Mouse (Mus musculus) right cerebral cortex, postnatal 10 days (tissue): ENCODE measurements at regions not wholly inside any gene's neighbourhood (a gene's known extent, or its start where the extent isn't known, plus 50 kb on each side); places are given as distances from the start of the nearest gene placed in this dataset.
A peak's percentile ranks its signal among the peaks of the same experiment; 100 is the strongest.

Experiments used
- DNase-seq, 2 experiments: peaks; one replicate each; pipeline ENCODE4 v3.0.0; 2021; ENCODE audit warnings: low spot score in 2 of 2

GRCm38 (mm10) chr14:9191664-9192063, 525.6 kb upstream of the 4930452B06Rik start:
- no peak for DNase-seq

DNA sequence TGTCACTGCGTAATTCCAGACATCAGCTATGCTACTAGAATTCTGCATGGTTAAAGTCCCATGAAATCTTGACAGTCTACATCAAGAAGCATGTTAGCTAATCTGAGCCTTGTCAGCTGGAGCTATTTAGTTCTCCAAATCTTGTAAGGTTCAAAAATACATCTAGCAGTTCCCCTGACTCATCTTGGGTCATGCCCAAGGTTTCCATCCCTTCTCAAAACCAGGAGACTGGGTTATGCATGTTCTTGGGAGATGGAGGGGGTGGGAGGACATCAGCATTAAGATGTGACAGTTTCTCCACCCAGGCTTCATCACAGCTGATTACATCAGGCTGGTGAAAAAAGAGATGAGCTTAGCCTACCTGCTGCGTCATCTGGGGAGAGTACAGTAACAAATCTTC, 495.3 kb upstream of the 4930452B06Rik start:
- peak in 1 of 2 experiments; percentile 25 for DNase-seq

- DNase-seq: no peak
These were observed 491.9 kb upstream of the 4930452B06Rik start for GRCm38 (mm10) chr14:9157941-9158340.

DNA sequence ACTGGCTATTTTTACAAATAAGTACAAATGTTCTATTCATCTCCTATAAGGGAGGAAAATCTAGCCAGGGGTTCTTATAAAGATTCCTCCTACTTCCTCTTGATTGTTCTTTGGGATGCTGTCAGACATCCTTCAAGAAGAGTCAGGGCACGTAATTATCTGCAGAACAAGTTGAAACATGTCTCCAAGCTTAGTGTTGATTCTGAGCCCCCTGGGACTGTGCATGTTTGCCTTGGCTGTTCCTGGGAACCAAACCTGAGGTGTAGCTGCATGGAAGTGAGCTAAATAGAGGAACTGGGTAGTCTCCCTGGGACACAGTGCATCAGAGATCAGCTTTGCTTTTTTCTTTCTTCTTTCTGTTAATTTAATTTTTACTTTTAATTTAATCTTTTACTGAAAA, 484.8 kb upstream of the 4930452B06Rik start:
- no peak for DNase-seq

GRCm38 (mm10) chr14:9146595-9147219, 480.7 kb upstream of the 4930452B06Rik start:
- no peak for DNase-seq

- no peak for DNase-seq
These were observed 439.7 kb upstream of the 4930452B06Rik start for GRCm38 (mm10) chr14:9105708-9106107.

- DNase-seq: peak in 1 of 2 experiments; percentile 23
These were observed 423.7 kb upstream of the 4930452B06Rik start for GRCm38 (mm10) chr14:9089625-9090326.

DNA sequence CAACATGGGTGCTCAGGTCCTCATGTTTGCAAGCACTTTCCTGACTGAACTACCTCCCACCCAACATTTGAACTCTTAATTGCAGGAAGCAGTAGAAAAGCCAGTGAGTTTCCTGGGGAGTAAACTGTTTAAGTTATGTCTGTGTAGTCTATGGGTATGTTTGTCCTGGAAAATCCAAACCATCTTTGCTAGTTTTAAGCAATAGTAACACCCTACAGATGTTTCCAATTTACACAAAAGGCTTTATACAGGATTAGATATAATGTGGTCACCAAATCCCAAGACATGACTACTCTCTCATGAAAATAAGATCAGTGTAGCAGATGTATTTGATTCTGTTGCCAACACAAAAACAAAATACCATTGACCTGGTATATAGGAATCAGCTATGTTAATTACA, 421.1 kb upstream of the 4930452B06Rik start:
- no peak for DNase-seq

DNA sequence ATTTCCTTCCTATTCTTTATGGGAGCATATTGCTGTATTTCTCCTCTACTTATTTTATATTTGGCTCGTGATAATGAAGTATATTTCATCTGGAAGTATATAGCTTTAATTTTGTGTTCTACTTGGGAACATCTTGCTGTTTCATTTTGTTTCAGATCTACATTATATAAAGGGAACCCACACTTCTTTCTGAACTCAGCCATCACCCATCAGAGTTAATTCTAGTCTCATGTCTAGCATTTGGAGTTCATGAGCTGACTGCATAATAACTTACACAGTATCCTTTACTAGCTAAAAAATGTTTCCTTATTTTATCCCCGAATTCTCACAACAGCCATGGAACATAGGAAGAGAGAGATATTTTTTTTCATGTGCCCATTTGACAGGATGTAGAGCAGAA, 413.6 kb upstream of the 4930452B06Rik start:
- no peak for DNase-seq

GRCm38 (mm10) chr14:9079014-9079413, 413.0 kb upstream of the 4930452B06Rik start:
- DNase-seq: no peak

DNA sequence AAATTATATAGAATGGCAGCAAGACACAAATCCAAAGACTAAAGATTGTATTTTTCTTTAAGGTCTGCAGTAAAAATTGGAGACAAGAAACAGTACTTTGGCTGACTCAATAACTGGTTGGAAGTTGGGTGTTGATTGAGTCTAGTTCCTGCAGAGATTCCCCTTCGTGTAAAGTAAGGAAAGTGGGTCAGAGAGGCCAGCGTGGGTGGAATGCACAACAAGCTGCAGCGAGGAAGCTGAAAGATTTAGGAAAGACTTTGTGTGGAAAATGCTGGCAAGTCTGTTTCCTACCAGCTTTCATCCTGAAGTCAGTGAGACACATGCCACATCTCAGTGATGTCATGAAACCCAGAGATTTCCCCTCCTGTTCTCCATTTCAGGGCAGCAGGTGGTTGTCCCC, 405.1 kb upstream of the 4930452B06Rik start:
- peak; percentile 31 to 38 for DNase-seq

GRCm38 (mm10) chr14:9060058-9060457, 394.0 kb upstream of the 4930452B06Rik start:
- DNase-seq: no peak

DNA sequence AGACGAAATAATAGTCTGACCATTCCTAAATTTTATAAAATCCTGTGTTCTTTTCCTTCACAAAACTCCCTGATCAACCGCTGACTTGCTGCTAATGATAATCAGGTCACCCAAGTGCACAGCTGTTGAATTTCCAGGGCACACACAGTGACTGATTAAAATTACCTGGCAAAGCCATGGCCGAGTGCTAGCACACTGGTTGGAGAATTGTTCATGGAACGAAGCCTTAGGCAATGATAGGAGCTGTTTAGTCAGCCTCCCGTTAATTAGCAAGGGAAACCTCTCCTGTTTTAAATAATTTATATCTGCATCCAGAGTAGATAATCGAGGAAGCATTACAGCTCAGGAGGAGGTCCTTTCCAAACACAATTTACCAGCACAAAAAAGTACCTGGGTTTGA, 362.8 kb upstream of the 4930452B06Rik start:
- no peak for DNase-seq

GRCm38 (mm10) chr14:9015826-9016225, 349.8 kb upstream of the 4930452B06Rik start:
- no peak for DNase-seq

DNA sequence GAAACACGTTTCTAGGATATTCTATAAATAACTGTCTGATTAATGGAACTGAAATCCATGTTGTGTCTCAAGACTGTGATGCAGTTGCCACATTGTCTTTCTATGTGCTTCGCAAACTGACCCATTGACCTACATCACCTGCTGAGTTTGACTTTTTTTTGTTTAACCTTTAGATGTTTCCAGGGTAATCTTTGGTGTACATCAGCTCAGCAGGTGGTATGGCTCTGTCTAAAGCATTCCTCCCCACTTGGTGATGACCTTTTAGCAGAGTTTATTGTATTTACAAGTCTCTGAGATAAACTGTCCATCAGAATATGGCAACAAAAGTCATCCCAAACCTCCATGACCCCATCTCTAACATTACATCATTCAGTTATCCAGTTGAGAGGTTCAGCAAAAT, 337.0 kb upstream of the 4930452B06Rik start:
- no peak for DNase-seq

DNA sequence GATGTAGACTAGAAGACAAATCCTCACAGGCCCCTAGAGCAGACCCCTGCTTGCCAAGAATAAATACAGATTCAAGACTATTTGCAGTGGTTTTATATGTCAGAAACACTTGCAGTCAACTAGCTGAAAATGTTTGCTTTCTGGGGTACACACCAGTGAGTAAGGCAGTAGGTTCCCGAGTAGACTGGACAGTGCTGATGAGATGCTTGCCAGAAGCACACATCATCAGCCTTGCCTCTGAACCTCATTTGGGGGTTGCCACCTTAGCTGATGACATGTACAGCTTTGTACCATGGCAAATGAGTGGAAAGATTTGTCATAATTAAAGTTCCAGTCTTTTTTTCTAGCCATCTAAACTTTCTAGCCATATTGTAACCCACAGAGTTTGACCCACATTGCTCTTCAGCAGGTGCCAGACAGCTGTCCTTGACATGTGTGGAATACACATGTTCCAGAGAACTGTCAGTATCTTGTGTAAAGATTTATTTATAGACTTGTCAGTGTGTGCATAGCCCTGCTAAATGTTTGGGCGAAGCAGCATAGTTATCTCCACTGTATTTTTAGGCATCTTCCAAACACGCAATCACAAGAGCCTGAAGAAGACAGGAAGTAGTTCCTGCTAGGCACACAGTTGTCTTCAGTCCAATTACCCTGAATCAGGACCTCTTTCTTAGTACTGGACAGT, 334.5 kb upstream of the 4930452B06Rik start:
- no peak for DNase-seq

GRCm38 (mm10) chr14:8999815-9000214, 333.8 kb upstream of the 4930452B06Rik start:
- DNase-seq: no peak

DNA sequence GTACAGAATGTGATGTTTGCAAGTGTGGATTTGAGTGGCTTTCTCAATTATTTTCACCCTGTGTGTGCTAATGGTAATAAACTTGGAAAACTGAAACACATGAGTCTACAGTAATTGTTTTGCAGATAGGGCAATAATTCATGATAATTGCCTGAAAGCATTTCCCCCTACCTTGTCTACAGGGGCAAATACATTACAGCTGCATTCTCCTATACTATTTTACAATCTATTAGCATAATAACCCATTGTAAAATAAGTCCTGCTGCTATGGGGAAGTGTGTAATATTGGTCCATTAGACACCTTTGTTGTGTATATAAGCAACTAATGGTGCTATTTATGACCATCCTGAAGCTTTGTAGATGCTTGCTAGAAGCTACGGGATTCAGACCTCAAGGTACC, 327.4 kb upstream of the 4930452B06Rik start:
- no peak for DNase-seq

DNA sequence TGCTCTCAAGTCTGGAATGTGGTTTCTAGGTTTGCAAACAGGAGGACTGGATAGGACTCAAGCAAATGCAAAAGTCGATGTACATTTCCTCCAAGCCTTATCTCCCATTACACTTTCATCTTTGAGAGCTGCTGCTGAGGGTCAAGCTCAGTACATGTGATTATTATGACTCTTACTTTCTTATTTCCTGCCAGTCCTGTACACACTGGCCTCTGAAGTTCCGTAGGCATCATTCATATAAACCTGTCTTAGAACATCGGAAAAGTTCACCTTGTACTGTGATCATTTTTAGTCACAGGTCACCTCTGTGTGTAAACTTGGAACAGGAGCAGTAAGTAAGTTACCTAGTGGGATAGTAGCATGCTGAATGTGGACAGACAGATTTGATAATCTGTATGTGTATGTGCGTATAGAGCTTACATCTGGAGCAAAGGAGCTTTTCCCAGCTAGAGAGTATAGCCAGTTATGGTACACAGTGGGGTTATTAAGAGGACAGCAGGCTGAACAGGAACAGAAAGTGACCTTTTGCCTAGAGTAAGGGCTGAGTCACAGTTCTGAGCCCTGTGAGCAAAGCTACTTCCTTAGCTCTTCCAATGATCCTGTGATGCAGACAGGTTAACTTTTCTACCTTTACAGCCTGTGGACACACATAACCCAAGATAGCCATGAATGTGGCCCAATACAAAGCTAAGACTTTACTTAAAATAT, 319.2 kb upstream of the 4930452B06Rik start:
- DNase-seq: no peak

GRCm38 (mm10) chr14:8961554-8961953, 295.5 kb upstream of the 4930452B06Rik start:
- DNase-seq: no peak

DNA sequence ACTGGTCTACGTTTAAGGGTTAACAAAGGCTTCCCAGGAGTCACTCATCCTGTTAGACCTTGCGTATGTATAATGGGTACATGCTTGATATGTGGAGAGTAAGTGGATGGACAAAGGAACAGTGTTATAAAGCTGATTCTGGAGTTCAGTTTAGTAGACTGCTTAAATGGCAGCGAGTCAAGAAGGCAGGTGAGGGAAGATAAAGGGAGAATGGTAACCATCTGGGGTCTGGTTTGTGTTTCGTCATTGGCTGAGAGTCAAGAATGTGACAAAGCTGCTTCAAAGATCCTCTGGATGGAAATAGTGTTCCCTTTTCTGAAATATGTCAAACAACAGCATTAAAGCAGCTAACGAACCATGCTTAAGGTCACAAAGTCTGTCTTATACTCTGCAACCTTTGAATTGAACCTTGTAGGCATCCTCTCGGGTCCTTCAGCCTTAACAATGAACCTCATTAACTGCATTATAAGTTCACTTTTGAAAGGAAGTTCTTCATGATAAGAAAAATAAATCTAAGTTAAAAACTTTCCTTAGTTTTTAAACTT, 286.9 kb upstream of the 4930452B06Rik start:
- no peak for DNase-seq

DNA sequence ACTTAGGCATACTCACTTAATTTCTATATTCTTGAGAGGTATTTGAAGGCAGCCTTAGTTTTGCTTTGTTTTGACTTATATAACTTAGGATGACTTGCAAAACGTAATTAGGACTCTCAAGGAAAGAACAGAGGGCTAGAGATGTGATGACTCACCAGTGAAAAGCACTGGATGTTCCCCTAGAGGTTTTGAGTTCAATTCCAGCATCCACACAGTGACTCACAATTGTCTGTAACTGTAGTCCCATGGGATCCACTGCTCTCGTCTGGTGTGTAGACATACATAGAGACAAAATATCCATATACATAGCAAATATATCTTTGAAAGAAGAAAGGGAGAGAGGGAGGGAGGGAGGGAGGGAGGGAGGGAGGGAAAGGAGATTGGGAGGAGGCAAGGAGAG, 282.7 kb upstream of the 4930452B06Rik start:
- no peak for DNase-seq
